Mouse (Mus musculus) MEL-GATA-1-ER (cell line): ENCODE measurements at regions not wholly inside any gene's neighbourhood (a gene's known extent, or its start where the extent isn't known, plus 50 kb on each side); places are given as distances from the start of the nearest gene placed in this dataset.
"Not testable (repeated sequence)": the region's sequence is repeated elsewhere in the genome, so short reads cannot be mapped to it uniquely, and the experiment has no call there.

Experiments used
- DNase-seq: peaks from one replicate; pipeline ENCODE4 v3.0.0-alpha.2; 2012; ENCODE audit warnings: low read depth; ENCODE audit errors: extremely low read depth

DNA sequence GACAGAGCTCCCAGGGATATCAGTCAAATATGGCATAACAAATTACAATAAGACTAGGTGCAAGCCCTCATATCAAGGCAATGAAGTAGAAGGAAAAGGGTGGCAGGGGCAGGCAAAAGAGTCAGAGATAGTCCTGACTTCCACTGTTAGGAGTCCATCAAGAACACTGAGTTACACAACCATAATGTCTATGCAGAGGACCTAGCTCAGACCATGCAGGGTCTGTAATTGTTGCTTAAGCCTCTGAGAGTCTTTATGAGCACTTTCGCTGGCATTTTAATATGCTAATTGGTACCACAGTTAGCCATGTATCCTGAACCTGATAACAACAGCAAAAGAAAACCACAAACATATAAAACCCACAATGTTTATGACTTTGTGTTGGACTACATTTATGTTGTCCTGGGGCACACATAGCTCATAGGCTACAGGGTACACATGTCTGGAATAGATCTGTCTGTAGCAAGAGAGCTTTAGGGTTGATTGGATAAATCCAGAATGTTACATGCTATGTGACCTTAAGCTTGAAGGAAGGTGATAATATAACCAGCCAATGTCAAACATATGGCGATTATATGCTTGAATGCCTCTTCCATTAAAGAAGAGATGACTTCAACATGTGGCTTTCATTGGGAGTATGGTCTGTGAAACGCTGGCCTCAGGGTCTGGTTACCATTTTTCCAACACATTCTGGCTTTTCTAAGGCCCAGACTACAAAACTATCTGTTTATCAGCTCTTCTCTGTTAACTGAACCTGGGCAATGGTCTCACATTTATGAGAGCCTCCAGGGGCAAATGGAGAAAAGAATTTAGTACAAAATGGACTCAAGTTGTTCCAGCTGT, 836.6 kb downstream of the Gm9195 start:
- DNase-seq, result no peak

DNA sequence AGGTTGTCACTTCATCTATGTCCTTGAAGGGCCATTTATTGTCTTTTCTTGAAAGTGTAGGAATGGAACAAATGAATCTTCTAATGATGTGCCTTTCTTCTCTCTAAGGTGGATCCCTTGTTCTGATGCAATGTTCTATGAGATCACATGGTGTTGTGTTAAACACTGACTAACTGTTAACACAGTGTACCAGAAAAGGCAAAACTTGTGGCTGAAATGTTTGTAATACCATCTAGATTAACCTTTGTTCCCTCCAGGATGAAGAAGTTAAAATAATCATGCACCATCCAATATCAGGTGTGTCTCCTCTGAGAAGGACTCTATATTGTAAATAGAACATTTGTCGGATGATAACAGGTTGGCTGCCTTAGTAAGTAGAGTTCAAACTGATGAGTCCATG, 849.1 kb downstream of the Gm9195 start:
- no peak for DNase-seq

DNA sequence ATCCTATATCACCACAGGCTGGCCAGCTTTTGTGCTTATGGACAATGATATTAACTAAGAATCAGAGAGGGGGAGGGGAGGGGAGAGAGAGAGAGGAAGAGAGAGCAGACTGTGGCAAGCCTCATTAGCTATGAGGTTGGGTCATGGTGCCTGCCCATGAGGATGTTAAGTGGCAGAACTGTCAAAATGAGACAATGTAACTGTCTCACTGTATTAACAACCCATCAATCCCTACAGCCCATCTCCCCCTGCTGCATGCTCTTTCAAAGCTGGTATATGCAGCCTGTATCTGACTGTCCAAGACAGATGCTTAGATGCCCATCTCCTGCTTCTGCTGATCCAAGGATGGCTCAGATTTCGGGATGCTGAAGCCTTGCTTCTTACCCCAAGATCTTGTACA, 852.6 kb downstream of the Gm9195 start:
- no peak for DNase-seq

DNA sequence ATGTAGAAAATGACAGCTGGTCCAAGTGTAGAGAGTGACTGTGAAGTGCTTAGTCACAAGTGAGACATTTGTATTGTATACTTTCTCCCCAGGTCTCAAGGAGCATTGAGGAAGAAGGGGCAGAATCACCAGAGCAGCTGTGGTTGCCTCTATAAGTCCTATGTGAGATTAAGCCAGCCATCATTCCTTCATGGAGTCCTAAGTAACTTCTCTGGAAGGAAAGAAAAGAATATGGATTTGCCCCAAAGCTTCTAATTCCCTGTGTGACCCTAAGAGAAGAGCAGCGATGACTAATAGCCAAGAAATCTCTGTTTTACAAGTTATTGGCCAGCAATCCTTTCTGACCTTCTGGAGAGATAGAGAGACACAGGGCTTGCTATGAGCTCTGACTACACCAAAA, 856.5 kb downstream of the Gm9195 start:
- DNase-seq, result no peak

- DNase-seq, result no peak
Measured at GRCm38 (mm10) chr14:71609698-71610301, 881.8 kb downstream of the Gm9195 start.

DNA sequence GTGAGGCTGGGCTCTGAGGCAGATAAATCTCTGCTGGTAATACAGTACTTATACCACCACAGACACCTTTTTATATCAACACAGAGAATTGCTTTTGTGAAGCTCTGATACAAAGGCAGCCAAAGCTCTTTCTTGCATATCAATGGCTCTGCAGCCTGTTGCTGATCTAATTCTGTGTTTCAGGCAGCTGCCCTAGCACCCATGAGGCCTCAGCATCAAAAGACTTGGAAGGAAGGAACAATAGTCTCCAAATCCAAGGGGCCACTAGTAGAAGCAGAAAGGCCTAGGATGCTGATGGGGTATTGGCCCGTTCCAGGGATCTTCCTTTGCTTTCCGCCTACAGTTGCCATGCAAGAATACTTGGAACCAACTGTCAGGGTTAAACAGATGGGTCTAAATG, 887.9 kb downstream of the Gm9195 start:
- DNase-seq, result no peak

DNA sequence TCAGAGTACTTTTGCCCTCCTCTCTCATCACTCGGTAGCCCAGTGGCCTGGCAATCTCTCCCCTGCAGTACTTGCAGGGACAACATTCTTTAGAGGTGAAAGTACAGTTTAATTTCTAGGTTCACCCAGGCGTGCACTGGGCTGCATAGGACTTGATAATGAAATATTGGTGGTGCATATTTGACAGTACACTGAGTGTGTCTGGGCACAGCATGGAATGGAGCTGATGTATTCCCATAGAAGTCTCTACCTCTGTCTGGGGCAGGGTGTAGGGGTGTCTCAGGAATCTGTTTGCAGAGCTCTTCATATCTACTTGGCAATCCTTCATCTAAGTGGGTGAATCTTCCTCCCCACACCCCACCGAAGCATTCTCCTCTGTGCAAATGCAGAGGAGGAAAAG, 893.8 kb downstream of the Gm9195 start:
- DNase-seq, result no peak

GRCm38 (mm10) chr14:71588694-71589240, 902.9 kb downstream of the Gm9195 start:
- DNase-seq, result no peak

- no peak for DNase-seq
Measured at GRCm38 (mm10) chr14:71588006-71588405, 903.6 kb downstream of the Gm9195 start.

DNA sequence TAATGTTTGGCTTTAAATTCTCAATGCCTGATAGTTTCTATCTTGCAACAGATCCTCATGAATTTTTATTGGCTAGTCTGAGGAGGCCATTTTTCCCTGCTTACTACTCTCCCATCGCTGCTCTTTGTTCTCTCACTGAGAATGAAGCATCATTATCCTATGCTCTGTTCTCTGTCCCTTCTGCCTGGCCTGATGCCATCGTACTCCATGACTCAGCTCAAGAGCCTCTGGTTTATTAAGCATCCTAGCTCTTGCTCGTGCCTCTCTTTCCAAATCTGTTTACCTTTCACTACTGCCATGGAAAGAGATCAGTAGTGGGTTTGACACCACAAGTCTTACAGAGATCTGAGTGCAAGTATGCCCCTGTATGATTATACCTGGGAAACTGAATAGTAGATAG, 926.8 kb downstream of the Gm9195 start:
- DNase-seq, result no peak

DNA sequence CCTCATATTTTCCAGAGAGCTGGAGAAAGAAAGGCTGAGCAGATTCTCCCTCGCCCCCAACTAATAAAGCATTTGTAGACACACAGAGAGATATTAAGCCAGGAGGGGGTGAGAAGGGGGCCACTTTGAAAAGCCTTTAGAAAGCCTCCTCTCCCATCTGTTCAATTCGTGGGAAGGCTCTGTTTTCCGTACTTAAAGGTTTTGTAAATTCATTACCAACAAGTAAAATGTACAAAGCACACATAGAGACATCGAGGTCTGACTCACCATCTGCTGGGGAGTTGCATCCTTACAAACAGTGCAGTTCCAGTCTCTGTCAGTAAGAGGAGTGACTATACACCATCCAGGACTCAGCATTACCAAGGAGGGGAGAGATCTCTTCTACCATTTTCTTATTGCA, 929.7 kb downstream of the Gm9195 start:
- DNase-seq, result no peak

GRCm38 (mm10) chr14:71554324-71554723, 937.3 kb downstream of the Gm9195 start:
- DNase-seq, result not testable (repeated sequence)

DNA sequence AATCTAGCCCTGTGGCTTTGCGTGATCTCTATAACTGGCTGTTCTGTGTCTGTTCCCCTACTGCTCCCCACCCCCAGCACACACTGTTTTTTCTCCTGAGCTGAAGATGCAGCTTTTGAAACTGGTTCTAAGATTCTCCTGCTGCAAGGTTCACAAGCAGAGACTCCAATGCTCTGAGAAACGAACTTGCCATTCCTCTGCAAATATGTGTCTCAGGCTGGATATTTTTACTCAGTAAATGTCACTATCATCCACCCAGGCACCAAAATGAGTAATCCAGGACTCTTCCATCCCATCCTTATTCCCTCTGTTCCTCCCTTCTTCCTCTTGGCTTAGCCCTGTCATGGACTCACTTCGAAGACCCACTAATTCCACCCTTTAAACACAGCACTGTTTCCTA, 943.9 kb upstream of the Fam160b2 start:
- no peak for DNase-seq

DNA sequence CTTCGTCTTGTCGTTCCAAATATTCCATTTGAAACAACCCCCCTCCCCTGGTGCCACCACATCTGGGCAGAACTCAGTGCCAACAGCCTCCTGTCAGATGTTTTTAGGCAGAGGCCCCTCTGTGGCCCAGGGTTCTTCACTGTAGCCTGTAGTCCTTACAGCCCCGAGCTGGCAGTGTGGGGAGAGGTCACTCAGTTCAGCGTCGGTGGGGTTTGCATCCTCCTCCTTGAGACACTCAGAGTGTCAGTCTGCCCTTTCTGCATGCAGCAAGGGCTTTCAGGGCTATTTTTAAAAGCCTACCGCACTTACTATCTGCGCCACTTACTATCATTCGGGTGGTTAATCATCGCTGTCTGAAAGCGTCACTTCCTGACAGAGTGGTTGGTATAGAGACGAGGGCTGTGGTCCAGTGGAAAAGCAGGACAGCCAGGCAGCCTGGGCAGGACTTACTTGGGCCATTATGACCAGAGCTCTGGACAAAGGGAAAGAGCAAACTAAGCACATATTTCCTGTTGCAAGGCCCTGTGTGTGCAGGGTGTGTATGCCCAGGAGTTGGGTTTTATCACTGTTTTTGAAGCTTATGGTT, 932.5 kb upstream of the Fam160b2 start:
- DNase-seq, result no peak

GRCm38 (mm10) chr14:71531298-71531697, 931.7 kb upstream of the Fam160b2 start:
- no peak for DNase-seq

- no peak for DNase-seq
Measured at GRCm38 (mm10) chr14:71530421-71530820, 930.8 kb upstream of the Fam160b2 start.

- no peak for DNase-seq
Measured at GRCm38 (mm10) chr14:71518541-71518940, 918.9 kb upstream of the Fam160b2 start.

DNA sequence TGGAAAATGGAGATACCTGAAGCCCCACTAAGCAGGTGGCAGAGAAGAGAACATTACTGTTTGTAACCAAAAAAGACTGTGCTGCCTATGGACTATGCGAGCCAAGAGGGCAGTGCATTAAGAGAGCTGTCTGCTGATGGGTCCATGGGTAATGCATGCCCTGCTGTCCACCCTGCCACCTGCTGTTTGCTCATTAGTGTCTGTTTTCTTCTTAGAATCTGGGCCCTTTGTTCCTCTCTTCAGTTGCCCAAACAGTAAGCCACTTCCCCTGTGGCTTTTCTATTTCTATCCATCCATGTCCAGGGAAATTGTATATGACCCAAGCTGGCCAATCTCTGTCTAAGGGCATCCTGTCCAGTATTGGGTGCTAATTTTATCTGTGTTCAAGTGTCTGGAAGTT, 901.2 kb upstream of the Fam160b2 start:
- DNase-seq, result no peak

DNA sequence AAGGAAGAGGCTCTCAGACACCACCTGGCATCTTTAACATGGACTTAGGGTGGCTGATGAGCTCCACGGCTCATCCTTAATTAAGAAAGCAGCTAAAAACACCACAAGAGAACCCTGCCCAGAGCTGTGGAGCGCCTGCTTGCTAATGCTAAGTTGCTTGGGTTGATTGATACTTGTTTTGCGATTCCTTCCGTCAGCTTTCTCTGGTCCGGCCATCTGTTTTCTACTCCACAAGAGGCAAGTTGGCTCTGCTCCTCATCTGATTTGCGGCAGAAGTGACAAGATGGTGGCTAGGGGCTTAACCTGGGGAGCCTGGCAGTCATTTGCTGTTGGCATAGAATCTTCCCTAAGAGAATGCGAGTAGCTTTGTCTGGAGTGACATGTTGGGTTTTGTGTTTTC, 891.6 kb upstream of the Fam160b2 start:
- no peak for DNase-seq

DNA sequence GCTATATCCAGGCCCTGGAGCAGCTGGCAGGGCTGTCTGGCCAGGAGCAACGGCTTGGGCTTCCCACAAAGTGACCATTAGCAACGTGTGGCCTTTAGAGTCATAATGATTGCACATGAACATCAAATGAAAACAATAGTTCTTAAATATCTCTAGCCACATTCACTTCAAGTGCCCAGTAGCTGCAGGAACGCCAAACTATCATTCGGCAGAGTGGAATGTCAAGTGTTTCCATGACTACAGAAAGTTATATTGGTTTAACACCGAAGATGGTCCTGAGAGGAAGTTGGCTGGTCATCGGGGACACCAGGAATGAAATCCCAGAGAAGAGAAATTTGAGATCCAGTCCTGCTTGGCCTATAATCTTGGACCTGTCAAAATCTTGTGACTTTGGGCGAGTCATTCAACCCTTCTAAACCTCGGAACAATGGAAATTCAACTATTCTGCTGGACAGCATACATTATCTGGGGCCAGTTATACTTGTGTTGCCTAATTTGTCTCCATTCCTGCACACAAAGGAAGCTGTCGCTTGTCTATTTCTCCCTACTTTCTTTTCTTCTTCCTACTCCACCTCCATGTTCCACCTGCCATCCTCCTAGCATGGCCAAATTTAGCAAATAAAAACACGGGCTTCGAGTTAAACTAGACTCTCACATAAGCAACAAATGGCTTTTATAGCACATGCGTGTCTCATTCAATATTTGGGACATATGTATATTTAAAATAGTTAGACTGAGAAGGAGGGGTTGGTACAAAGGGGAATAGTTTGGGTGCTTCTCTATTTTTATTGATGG, 886.7 kb upstream of the Fam160b2 start:
- DNase-seq, result no peak

GRCm38 (mm10) chr14:71475656-71476055, 876.0 kb upstream of the Fam160b2 start:
- DNase-seq, result no peak

- no peak for DNase-seq
Measured at GRCm38 (mm10) chr14:71473907-71474306, 874.3 kb upstream of the Fam160b2 start.
